Mouse (Mus musculus): ENCODE results near the gene Slc35a5. TPM values are rescaled to one million over a fixed set of nuclear protein-coding genes. Genes with fewer than 3 reads are reported as not detected.

Gene Slc35a5
- total RNA-seq (2018; cell fraction: chromatin; rRNA removed) = 10 to 100 TPM in 18 of 26 experiments, 1 to 10 TPM in 8; 4.8 to 50.1 (median 16.7) TPM
- 10 to 100 TPM; 14.6 to 35.5 (median 25.3) TPM for total RNA-seq (2018; cell fraction: cytosol; rRNA removed)
- total RNA-seq (2018; cell fraction: nucleus; rRNA removed) = 10 to 100 TPM; 10.7 to 55.1 (median 20.1) TPM
- 20.6 to 47.3 TPM (median 27.8 TPM) in 3 replicates for polyA plus RNA-seq (2018)

DNA sequence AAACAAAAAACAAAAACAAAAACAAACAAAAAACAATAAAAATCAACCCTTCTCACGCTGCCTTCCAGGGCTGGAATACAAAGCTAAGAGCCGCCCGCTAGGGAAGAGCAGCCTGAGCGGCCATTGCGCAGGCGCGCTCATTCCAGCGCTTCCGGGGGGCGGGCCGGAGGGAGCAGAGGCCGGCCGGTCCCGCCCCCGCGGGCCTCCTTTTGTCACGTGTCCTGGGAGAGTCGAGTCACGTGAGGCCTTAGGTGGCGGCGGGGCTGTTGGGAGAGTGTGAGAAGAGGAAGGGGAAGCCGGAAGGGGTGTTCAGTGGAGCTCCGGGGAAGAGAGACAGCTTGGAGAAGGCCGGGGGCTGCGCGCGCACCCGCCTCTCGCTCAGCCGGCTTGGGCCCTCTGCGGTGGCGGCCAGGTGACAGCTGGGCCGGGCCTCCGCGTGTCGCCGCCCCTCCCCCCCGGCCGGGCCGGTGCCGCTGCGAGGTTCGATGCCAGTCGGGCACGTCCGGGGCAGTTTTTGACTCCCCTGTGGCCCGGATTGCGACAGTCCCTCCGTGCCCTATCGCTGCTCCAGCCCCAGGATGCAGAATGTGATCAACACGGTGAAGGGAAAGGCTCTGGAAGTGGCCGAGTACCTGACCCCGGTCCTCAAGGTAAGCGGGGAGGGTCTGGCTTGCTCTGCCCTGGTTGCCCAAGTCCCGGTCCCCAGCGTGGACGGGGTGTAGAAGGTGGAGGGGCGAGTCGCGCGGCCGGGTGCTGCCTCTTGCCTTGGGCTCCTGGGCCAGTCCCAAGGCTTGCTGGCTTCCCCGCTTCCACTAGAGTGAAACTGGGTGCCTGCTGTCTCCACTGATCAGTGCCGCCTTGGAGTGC, at the start of gene Slc35a5, which contains the start of gene Atg3:
Slc35a5 (minus strand) TSS at position 185 of the 867 bp plus-strand sequence.
Atg3 (plus strand) TSS at position 264 of the 867 bp plus-strand sequence.
- peaks cover 59% of the 10 kb centered on the region for H3K79me2 ChIP-seq (ENCODE audit: inconsistent target)
- WGBS (ENCODE audit: missing documents) = 1% methylated on average over 57 of the region's 64 CpGs
- peak within 1 kb of the TSS; percentile 87 for H3K27ac ChIP-seq
- H3K4me3 ChIP-seq (ENCODE audit: inconsistent target) = peak within 1 kb of the TSS; percentile 92
- H3K36me3 ChIP-seq (ENCODE audit: inconsistent target) = 0 out of 2 replicates have a peak, but pooled peaks cover 11% of the 10 kb centered on the region

DNA sequence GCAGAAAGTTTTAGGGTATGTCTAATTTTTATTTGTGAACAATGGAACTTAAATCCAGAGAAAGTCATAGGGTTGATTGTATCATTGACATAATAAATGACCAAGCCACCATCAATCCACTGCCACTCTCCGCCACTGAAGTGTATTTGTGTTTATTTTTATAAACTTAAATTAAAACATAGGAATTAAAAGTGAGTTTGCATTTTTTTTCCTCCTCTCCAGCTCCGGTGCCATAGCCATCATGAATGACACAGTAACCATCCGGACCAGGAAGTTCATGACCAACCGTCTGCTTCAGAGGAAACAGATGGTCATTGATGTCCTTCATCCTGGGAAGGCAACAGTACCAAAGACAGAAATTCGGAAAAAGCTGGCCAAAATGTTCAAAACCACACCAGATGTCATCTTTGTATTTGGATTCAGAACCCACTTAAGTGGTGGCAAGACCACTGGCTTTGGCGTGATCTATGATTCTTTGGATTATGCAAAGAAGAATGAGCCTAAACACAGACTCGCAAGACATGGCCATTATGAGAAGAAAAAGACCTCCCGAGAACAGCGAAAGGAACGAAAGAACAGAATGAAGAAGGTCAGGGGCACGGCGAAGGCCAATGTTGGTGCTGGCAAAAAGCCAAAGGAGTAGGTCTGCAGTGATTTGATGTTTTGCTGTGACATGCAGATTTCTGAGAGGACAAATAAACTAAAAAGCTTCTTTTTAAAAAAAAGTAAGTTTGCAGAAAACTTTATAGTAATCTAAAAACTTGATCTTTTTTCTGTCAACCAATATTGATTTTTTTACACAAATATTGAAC, 46.6 kb upstream of the Slc35a5 start:
- Histone ChIP-seq H3K4me3 (ENCODE audit: inconsistent target) (no peak overlapping the region), H3K27ac (no peak overlapping the region), H3K79me2 (ENCODE audit: inconsistent target) (no peaks in the 10 kb centered on the region), H3K36me3 (ENCODE audit: inconsistent target) (no peaks in the 10 kb centered on the region)
- WGBS (ENCODE audit: missing documents) = 32% methylated on average over 10 of the region's 12 CpGs

DNA sequence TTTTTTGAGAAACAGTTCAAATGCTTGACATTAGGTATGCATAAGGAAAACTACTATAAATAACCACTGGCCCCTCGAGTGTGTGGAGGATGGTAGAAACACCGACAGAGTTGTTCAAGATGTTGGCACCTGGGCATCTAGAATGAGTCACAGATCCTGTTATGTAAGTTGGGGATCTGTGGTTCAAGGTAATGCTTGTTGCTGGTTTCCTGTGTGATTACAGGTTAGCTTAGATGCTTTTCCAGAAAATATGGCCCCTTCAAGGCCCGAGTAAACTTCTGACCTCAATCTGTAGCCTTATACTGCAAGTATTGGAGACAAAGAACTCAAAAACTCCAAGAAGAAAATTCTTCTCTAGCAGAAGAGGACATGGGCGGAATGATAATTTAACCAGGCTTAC, 45.9 kb upstream of the Slc35a5 start:
- Histone ChIP-seq H3K79me2 (ENCODE audit: inconsistent target) (no peaks in the 10 kb centered on the region), H3K36me3 (ENCODE audit: inconsistent target) (no peaks in the 10 kb centered on the region), H3K27ac (no peak overlapping the region), H3K4me3 (ENCODE audit: inconsistent target) (no peak overlapping the region)
- WGBS (ENCODE audit: missing documents) = 40% methylated on average over 4 of the region's 4 CpGs

DNA sequence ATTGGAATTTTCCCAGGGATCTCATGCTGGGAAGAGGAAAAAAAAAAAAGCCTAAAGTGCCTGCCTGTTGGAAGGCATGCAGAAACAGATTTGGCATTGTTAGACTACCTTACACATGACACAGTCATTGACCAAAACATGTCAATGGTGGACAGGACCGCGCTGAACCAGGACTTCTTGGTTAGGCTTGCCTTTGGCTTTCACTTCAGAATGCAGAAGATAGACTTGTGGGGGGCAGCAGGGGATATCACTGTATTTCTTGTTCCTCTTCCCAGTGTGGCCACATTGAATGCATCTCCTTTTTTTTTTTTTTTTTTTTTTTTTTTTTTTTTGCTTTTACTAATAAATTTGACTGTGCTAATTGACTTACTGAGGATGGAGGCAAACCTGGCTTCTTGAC, 42.9 kb upstream of the Slc35a5 start:
- H3K79me2 ChIP-seq (ENCODE audit: inconsistent target) = no peaks in the 10 kb centered on the region
- 50% methylated on average over 2 of the region's 2 CpGs for WGBS (ENCODE audit: missing documents)
- H3K36me3 ChIP-seq (ENCODE audit: inconsistent target) = no peaks in the 10 kb centered on the region
- no peak overlapping the region for H3K27ac ChIP-seq
- H3K4me3 ChIP-seq (ENCODE audit: inconsistent target) = no peak overlapping the region

DNA sequence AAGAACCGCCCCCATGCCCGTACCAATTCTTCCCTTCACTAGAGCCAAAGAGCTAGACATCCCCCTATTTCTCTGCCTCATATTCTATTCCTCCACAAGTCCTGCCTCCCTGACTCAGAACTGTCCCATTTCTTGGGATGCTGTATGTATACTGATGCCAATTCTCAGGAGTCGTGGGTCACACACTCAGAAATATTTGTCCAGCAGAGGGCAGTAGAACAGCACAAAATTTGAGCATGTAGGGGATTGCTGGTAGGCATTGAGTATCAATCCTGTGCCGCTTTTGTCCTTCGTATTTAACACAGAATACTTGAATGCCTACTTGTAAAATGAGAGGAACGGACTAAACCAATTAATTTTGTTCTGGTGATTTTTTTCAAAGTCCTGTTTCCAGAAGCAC, 38.3 kb upstream of the Slc35a5 start:
- WGBS (ENCODE audit: missing documents) = 42% methylated on average over 6 of the region's 6 CpGs
- Histone ChIP-seq H3K79me2 (ENCODE audit: inconsistent target) (no peaks in the 10 kb centered on the region), H3K27ac (no peak overlapping the region), H3K4me3 (ENCODE audit: inconsistent target) (no peak overlapping the region), H3K36me3 (ENCODE audit: inconsistent target) (no peaks in the 10 kb centered on the region)

DNA sequence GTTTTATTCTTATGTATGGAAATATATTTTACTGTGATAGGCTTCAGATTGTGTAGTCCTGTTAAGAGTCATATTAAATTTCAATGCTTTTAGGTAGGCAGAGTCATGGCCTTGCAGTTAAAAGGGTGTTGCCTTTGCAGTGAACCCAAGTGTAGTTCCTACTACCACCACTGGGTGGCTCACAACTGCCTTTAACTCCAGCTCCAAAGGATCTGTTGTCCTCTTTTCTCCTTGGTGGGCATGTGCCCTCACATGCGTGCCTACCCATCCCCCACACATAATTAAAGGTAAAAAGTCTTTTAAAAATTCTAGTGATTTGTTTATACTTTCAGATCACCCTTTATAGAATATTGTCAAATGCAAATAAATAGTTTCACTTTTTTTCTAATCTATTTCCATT, 34.1 kb upstream of the Slc35a5 start:
- H3K27ac ChIP-seq = no peak overlapping the region
- H3K79me2 ChIP-seq (ENCODE audit: inconsistent target) = no peaks in the 10 kb centered on the region
- peaks cover 24% of the 10 kb centered on the region for H3K36me3 ChIP-seq (ENCODE audit: inconsistent target)
- no peak overlapping the region for H3K4me3 ChIP-seq (ENCODE audit: inconsistent target)
- WGBS (ENCODE audit: missing documents) = 0% methylated on average over 1 of the region's 1 CpGs

DNA sequence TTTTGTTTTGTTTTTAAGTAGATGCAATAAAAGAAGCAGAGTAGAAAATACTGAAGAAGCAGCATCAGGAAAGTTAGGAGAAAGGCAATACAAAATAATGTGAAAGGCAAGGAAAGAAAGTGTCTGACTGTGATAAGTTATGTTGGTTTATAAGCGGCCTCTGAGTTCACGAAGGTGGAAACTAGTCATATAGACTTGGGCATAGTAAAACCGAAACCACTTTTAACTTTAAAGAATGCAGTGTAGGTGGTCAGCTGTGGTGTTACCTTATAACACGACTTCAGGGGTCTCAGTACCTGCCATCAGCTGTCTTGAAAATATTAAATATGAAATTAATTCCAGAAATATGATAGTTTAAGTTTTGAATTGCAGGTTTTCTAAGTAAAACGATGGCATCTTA, 23.3 kb upstream of the Slc35a5 start:
- Histone ChIP-seq H3K36me3 (ENCODE audit: inconsistent target) (peaks cover 59% of the 10 kb centered on the region), H3K27ac (no peak overlapping the region), H3K4me3 (ENCODE audit: inconsistent target) (no peak overlapping the region), H3K79me2 (ENCODE audit: inconsistent target) (peaks cover 22% of the 10 kb centered on the region)
- WGBS (ENCODE audit: missing documents) = 85% methylated on average over 5 of the region's 5 CpGs

DNA sequence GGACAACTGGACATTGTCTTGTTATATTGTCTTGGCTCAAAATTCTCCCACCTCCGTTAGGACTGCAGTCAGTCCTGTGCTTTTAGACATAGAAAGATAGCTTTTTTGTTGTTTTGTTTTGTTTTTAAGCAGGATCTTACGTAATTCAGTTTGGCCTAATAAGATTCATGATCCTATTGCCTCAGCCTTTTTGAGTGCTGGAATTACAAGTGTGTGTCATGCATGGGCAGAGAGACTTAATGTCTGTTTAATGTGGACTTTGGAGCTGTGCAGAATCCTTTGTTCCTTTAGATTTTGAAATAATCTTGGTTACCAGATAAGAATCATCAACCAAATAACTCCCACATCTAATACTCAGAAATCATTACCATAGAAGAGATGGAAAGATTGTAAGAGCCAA, 20.0 kb upstream of the Slc35a5 start:
- Histone ChIP-seq H3K27ac (no peak overlapping the region), H3K4me3 (ENCODE audit: inconsistent target) (no peak overlapping the region), H3K79me2 (ENCODE audit: inconsistent target) (peaks cover 47% of the 10 kb centered on the region), H3K36me3 (ENCODE audit: inconsistent target) (peaks cover 38% of the 10 kb centered on the region; the same call in 1 of the 2 replicates)
- 100% methylated on average over 2 of the region's 2 CpGs for WGBS (ENCODE audit: missing documents)

DNA sequence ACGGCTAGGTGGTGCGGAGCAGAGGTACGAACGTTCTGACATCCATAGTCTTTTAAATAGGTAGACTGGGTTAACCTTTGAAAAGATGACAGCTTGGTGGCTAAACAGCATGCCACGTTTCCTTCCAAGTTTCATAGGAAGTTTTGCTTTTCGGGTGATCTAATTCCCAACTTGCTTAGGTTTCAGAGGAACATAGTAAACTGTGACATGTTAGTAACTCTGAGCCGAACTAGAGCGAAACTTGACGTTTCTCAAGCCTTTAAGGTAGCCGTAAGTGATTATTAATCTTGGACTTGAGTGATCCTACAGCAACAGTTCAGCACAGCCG, 847 bp upstream of the Slc35a5 start:
- Histone ChIP-seq H3K27ac (peak overlapping the region; percentile 69), H3K79me2 (ENCODE audit: inconsistent target) (peaks cover 65% of the 10 kb centered on the region), H3K4me3 (ENCODE audit: inconsistent target) (peak overlapping the region; percentile 67), H3K36me3 (ENCODE audit: inconsistent target) (0 out of 2 replicates have a peak, but pooled peaks cover 11% of the 10 kb centered on the region)
- WGBS (ENCODE audit: missing documents) = under 1% methylated on average over 11 of the region's 11 CpGs

DNA sequence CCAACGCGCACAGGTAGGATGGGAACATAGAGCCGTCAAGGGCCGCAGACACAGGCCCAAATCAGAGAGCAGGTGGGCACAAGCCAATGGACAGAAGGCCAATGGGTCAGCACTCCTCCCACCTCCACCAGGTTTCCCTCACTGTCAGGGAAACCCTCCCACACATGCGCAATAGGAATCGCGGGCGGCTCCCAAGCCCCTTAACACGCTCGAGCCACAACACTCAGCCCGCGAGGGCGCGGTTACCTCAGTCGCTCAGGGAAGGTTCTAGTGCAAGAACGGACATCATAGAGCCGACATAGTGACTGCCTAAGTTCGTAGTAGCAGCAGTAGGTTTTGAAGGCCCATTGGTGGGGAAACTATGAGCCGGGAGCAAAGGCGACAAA, 377 bp downstream of the Slc35a5 start:
- Histone ChIP-seq H3K36me3 (ENCODE audit: inconsistent target) (0 out of 2 replicates have a peak, but pooled peaks cover 10% of the 10 kb centered on the region), H3K79me2 (ENCODE audit: inconsistent target) (peaks cover 53% of the 10 kb centered on the region), H3K4me3 (ENCODE audit: inconsistent target) (peak overlapping the region; percentile 92), H3K27ac (peak overlapping the region; percentile 87)
- WGBS (ENCODE audit: missing documents) = under 1% methylated on average over 19 of the region's 20 CpGs

DNA sequence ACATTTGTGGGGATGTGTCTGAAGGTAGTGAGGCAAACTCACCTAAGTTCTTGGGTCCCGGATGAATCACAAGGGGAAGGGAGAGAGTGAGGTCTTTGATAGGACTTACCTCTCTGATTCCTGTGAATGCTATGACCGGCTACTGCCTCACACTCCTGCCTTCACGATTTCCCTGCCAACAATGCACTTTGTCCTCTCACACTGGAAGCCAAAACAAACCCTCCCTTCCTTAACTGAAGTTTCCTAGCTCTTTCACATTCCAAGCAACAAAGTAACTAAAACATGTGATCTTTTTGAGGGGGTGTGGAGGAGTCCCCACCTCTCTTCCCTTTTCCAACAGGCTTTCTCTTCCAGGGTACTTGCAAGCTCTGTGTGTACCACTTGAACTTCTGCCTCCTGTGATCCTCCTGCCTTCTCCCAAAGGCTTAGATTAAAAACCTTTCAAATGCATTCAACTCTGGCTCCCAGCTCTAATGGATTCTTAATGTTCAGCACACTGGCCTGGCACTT, 3.7 kb downstream of the Slc35a5 start:
- WGBS (ENCODE audit: missing documents) = 90% methylated on average over 3 of the region's 3 CpGs
- Histone ChIP-seq H3K4me3 (ENCODE audit: inconsistent target) (no peak overlapping the region), H3K36me3 (ENCODE audit: inconsistent target) (peaks cover 23% of the 10 kb centered on the region), H3K27ac (no peak overlapping the region), H3K79me2 (ENCODE audit: inconsistent target) (peaks cover 19% of the 10 kb centered on the region)

DNA sequence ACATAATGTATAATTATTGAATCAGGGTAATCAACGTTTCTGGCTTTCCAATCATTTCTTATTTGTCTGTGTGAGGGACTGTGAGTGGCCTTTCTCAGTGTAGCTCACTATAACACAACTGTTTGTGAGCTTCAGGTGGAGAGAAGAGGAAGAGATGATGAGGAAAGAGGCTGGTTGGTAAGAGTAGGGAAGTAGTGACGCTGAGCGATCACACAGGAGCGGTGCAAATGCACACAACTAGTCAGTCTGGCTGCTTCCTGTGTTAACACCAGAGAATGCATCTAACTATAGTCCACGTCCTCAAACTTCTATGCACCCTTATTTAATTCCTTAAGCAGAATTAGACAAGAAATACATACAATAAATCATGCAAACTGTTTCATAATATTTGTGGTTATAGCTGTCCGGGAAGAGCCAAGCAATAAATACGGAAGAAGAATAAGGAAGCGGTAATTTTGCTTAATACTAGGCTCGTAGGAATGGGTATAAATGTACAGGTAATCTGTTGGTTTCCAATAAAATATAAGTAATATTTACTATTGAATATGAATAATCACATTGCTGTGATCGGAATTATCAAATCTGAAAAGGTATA, 9.9 kb downstream of the Slc35a5 start:
- Histone ChIP-seq H3K36me3 (ENCODE audit: inconsistent target) (peaks cover 50% of the 10 kb centered on the region), H3K79me2 (ENCODE audit: inconsistent target) (no peaks in the 10 kb centered on the region), H3K4me3 (ENCODE audit: inconsistent target) (no peak overlapping the region), H3K27ac (peak overlapping the region; percentile 32)
- 21% methylated on average over 10 of the region's 10 CpGs for WGBS (ENCODE audit: missing documents)

DNA sequence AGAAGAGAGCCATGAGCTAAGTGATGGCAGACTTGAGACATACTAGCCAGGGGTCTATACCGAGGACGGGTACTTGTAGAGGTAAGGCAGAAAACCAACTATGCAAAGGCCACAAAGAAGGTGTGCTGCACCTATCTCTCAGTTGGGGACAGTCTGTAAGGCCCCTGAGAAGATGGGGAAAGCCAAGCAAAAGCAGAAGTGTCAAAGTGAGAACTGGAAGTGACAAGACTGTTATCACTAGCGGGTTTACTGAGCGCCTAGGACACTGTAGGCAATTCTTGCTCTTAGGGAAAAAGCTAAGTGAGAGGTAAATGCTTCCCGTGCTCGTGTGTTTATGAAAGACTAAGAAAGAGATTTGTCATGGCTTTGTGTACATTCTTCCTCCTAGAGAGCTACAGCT, 13.4 kb downstream of the Slc35a5 start:
- no peaks in the 10 kb centered on the region for H3K79me2 ChIP-seq (ENCODE audit: inconsistent target)
- WGBS (ENCODE audit: missing documents) = 71% methylated on average over 6 of the region's 6 CpGs
- H3K36me3 ChIP-seq (ENCODE audit: inconsistent target) = peaks cover 38% of the 10 kb centered on the region
- no peak overlapping the region for H3K4me3 ChIP-seq (ENCODE audit: inconsistent target)
- H3K27ac ChIP-seq = no peak overlapping the region

DNA sequence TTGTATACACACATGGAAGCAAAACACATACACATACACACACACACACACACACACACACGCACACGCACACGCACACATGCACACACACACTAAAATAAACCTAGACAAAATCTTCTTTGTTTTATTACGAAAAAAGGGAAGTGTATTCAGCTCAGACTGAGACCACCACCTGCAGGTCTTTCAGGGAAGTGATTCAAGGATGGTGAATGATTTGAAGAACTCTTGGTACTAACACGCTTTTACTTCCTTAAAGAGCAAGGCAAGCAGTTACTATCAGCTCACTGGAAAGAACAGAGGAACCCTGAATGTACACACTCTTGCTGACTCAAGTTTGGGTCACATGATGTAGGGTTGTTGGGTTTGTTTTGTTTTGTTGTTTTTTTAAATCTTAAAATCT, 15.9 kb downstream of the Slc35a5 start:
- Histone ChIP-seq H3K36me3 (ENCODE audit: inconsistent target) (peaks cover 39% of the 10 kb centered on the region), H3K27ac (0 out of 2 replicates have a peak overlapping the region, but pooled peaks have one; percentile 2), H3K4me3 (ENCODE audit: inconsistent target) (no peak overlapping the region), H3K79me2 (ENCODE audit: inconsistent target) (no peaks in the 10 kb centered on the region)
- 11% methylated on average over 1 of the region's 5 CpGs for WGBS (ENCODE audit: missing documents)
